Mouse (Mus musculus): Measurements from ENCODE around the gene Gm9945. TPM values are rescaled to one million over a fixed set of nuclear protein-coding genes. Genes with fewer than 3 reads are reported as not detected.
A peak's percentile ranks its signal among the peaks of the same experiment; 100 is the strongest.

Gm9945 gene
- total and polyA plus RNA-seq, 2 experiments from 2014 or later: not detected

GRCm38 (mm10) chr11:53516775-53517627 is 37.0 kb downstream of the Gm9945 start:
- H3K9ac ChIP-seq (replicated peaks; ENCODE audit: low read depth, low read length): no peak overlapping the region
- DNase-seq (ENCODE audit: low spot score) (no peak), ATAC-seq (ENCODE audit: insufficient read depth, low read depth) (no peak)
- H3K27me3 ChIP-seq (ENCODE audit: control insufficient read depth, insufficient read depth, low read length): no peaks in the 10 kb centered on the region
- H3K27ac ChIP-seq (ENCODE audit: low read depth): no peak overlapping the region
- TF ChIP-seq EP300 (IDR thresholded peaks at IDR 0.05; ENCODE audit: low read depth) (no peak), CTCF (IDR thresholded peaks at IDR 0.05; ENCODE audit: low read depth) (no peak)
- peaks cover 13% of the 10 kb centered on the region for H3K4me1 ChIP-seq (ENCODE audit: control insufficient read depth, insufficient read depth)
- WGBS: 59% methylated on average over 8 of the region's 8 CpGs
- H3K4me3 ChIP-seq (ENCODE audit: low read depth, low read length): no peak overlapping the region
- H3K36me3 ChIP-seq (replicated peaks; ENCODE audit: control insufficient read depth, insufficient read depth, low read length): no peaks in the 10 kb centered on the region
- H3K4me2 ChIP-seq (ENCODE audit: low read depth, low read length): no peak overlapping the region
- H3K9me3 ChIP-seq (replicated peaks; ENCODE audit: control insufficient read depth, low read length): no peaks in the 10 kb centered on the region

GRCm38 (mm10) chr11:53518759-53519158 is 38.8 kb downstream of the Gm9945 start:
- no peak overlapping the region for H3K4me3 ChIP-seq (ENCODE audit: low read depth, low read length)
- H3K27ac ChIP-seq (ENCODE audit: low read depth): no peak overlapping the region
- H3K27me3 ChIP-seq (ENCODE audit: control insufficient read depth, insufficient read depth, low read length): no peaks in the 10 kb centered on the region
- peaks cover 29% of the 10 kb centered on the region for H3K4me1 ChIP-seq (ENCODE audit: control insufficient read depth, insufficient read depth)
- H3K9me3 ChIP-seq (replicated peaks; ENCODE audit: control insufficient read depth, low read length): no peaks in the 10 kb centered on the region
- TF ChIP-seq CTCF (IDR thresholded peaks at IDR 0.05; ENCODE audit: low read depth): no peak
- no peak for TF ChIP-seq EP300 (IDR thresholded peaks at IDR 0.05; ENCODE audit: low read depth)
- H3K4me2 ChIP-seq (ENCODE audit: low read depth, low read length): peak overlapping the region; percentile 80
- ATAC-seq (ENCODE audit: insufficient read depth, low read depth) (no peak), DNase-seq (ENCODE audit: low spot score) (no peak)
- no peak overlapping the region for H3K9ac ChIP-seq (replicated peaks; ENCODE audit: low read depth, low read length)
- 53% methylated on average over 5 of the region's 5 CpGs for WGBS
- no peaks in the 10 kb centered on the region for H3K36me3 ChIP-seq (replicated peaks; ENCODE audit: control insufficient read depth, insufficient read depth, low read length)

GRCm38 (mm10) chr11:53519207-53520121 is 39.5 kb downstream of the Gm9945 start, which contains the start of gene Sept8:
Gene Sept8, plus strand, starts transcription at chr11:53519257.
- no peak for TF ChIP-seq CTCF (IDR thresholded peaks at IDR 0.05; ENCODE audit: low read depth)
- TF ChIP-seq EP300 (IDR thresholded peaks at IDR 0.05; ENCODE audit: low read depth): no peak
- Histone ChIP-seq H3K4me2 (ENCODE audit: low read depth, low read length) (peak within 1 kb of the TSS; percentile 80), H3K9ac (replicated peaks; ENCODE audit: low read depth, low read length) (peak within 1 kb of the TSS; percentile 80), H3K27ac (ENCODE audit: low read depth) (peak within 1 kb of the TSS; percentile 86), H3K4me3 (ENCODE audit: low read depth, low read length) (peak within 1 kb of the TSS; percentile 82), H3K27me3 (ENCODE audit: control insufficient read depth, insufficient read depth, low read length) (no peaks in the 10 kb centered on the region), H3K9me3 (replicated peaks; ENCODE audit: control insufficient read depth, low read length) (no peaks in the 10 kb centered on the region), H3K4me1 (ENCODE audit: control insufficient read depth, insufficient read depth) (peaks cover 35% of the 10 kb centered on the region), H3K36me3 (replicated peaks; ENCODE audit: control insufficient read depth, insufficient read depth, low read length) (no peaks in the 10 kb centered on the region)
- ATAC-seq (ENCODE audit: insufficient read depth, low read depth) (peak; percentile 61), DNase-seq (ENCODE audit: low spot score) (peak; percentile 58)
- 6% methylated on average over 71 of the region's 79 CpGs for WGBS

GRCm38 (mm10) chr11:53520122-53520978 is 40.4 kb downstream of the Gm9945 start:
- DNase-seq (ENCODE audit: low spot score) (peak; percentile 78), ATAC-seq (ENCODE audit: insufficient read depth, low read depth) (peak; percentile 68)
- 1% methylated on average over 21 of the region's 24 CpGs for WGBS
- peak overlapping the region; percentile 80 for H3K4me2 ChIP-seq (ENCODE audit: low read depth, low read length)
- H3K9me3 ChIP-seq (replicated peaks; ENCODE audit: control insufficient read depth, low read length): no peaks in the 10 kb centered on the region
- H3K36me3 ChIP-seq (replicated peaks; ENCODE audit: control insufficient read depth, insufficient read depth, low read length): no peaks in the 10 kb centered on the region
- peak overlapping the region; percentile 82 for H3K4me3 ChIP-seq (ENCODE audit: low read depth, low read length)
- H3K27me3 ChIP-seq (ENCODE audit: control insufficient read depth, insufficient read depth, low read length): no peaks in the 10 kb centered on the region
- H3K27ac ChIP-seq (ENCODE audit: low read depth): peak overlapping the region; percentile 86
- H3K9ac ChIP-seq (replicated peaks; ENCODE audit: low read depth, low read length): peak overlapping the region; percentile 80
- TF ChIP-seq CTCF (IDR thresholded peaks at IDR 0.05; ENCODE audit: low read depth) (0 out of 2 replicates have a peak, but pooled peaks have one; percentile 4), EP300 (IDR thresholded peaks at IDR 0.05; ENCODE audit: low read depth) (no peak)
- H3K4me1 ChIP-seq (ENCODE audit: control insufficient read depth, insufficient read depth): peaks cover 44% of the 10 kb centered on the region

Data from heart, postnatal 0 days (tissue).